Mouse (Mus musculus) urinary bladder, postnatal 36 days (tissue): Measurements from ENCODE around the gene A730071L15Rik.

Experiments
- DNase-seq, 2 experiments: peaks; one replicate each; pipeline ENCODE4 v3.0.0; 2022; ENCODE audit warnings: low spot score in 2 of 2, mixed read lengths in 1 of 2

A730071L15Rik gene

DNA sequence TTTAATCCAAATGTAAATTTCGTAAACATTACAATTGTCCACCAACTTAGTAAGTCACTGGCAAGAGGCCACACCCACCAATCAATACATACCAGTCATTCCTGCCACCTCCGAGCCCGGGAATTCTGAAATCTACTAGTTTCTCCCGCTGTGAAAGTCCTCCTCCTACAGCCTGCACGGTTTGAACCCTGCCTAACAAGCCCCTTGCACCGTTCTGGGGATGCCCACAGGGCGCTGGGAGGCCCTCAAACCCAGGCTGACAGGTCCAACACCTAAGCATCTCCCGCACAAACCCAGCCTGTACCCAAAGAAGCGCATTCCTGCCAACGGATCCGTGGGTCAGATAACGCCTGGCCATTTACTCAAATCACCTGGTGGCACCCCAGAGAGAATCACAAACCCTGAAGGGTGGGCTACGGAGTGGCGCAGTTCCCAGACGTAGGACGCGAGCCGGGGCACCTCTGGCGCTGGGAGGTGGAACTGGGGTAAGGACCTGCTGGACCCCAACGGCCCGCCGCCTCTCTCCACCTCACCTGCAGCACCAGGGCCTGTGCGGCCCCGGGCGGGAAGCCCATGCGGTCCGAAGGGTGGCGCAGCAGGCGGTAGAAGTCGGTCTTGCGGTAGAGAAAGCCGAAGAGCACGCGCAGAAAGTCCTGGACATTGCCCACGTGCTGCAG is at the start of gene A730071L15Rik:
Gene A730071L15Rik, plus strand, starts transcription at position 620 of the 677 bp plus-strand sequence.
- peak in 1 of 2 experiments; percentile 8 for DNase-seq

- no peak for DNase-seq
These were observed 47.0 kb upstream of the A730071L15Rik start for GRCm38 (mm10) chr11:6152864-6153263.

DNA sequence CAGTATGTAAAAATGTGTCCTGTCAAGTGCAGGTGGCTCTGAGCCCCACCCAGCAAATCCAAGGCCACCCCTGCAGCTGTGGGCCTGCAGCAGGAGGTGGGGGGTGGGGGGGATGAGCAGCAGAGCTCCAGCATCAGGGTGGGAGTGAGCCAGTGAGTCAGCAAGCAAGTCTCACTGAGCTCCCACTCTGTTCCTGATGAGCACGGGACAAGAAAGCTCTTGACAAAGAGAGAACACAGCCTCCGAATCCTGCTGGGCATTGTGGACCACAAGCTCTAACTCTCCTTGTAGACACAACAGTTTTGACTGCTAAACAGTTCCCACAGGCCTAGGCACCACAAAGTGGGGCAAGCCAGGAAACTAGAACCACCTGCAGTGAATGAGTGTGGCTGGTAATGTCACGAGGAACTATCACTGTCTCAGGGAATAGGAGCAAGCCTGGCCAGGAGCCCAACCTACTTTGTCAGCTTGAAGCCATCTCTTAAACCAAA is 45.6 kb upstream of the A730071L15Rik start:
- DNase-seq, result no peak

DNA sequence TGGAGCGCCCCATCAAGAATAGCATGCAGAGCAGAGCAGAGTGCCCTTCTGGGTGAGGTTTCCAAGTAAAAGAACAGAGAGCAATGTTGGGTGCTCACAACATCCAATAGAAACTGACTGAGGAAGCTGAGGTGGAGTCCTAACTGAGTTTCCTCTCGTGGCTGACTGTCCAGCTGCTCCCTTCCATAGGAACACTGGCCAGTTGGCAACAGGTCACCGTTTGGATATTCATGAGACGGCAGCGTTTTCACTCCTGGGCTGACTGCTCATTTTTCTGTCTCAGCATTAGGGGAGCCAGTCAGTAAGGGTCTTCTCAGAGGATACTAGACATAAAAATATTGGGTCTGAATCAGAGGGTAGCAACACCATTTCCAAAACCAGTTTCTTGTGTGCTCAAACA is 43.2 kb upstream of the A730071L15Rik start:
- no peak for DNase-seq

DNA sequence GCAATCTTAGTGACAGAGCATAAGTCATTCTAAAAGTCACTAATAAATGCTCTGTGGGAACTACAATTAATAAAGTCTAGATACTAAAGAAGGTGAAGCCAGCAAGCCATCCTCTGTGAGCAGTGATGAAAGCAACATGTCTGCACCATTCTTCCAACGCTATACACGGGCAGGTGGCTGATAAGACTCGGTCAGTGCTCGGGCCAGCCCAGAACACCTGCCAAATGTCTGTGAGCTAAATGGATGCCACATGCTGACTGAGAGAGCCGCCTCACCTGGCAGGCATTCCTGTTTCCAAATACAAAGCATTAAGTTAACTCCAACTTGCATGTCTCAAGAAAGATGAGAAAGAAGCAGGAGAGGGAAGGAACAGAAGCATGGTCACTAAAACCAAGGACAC is 42.7 kb upstream of the A730071L15Rik start:
- DNase-seq, result no peak

DNA sequence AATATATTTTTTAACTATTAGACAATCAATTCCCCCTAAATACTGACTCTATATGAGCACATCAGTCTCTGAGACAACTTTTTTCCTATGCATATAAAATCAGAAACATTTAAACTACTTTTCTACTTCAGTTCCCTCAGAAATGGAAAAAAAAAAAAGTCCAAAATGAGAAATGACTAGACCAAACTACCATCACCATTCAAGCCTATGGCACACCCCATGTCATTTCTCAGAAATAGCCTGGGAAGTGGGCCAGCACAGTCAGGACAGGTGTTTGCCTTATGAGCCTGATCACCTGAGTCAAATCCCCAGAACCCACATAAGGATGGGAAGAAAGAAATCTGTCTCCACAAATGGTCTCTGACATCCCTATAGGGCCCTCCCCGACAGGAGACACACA is 41.3 kb upstream of the A730071L15Rik start:
- DNase-seq, result no peak

DNA sequence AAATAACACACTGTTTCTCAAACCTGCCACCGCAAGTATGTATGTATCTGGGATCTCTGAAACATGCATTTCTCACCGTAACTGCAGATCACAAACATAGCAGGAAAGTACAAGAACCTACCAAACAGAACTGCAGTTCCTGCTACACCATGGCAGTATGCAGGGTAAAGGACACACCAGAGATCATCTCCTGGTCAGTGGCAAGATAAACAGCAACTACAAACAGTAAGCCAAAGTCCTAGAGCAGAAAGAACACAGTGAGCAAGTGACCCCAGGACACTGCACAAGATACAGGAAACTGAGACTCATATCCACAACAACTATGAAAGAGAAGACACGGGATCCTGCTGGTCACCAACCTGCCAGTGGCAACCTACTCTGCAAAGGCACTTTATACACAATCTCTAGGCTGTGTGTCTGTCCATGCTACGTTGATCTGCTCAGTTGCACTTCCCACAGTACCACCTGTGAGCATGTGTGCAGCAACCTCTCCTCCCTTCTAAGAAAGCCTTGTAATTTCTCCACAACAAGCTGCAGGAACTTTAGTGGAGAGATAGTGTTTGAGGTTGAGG is 40.0 kb upstream of the A730071L15Rik start:
- DNase-seq, result no peak

DNA sequence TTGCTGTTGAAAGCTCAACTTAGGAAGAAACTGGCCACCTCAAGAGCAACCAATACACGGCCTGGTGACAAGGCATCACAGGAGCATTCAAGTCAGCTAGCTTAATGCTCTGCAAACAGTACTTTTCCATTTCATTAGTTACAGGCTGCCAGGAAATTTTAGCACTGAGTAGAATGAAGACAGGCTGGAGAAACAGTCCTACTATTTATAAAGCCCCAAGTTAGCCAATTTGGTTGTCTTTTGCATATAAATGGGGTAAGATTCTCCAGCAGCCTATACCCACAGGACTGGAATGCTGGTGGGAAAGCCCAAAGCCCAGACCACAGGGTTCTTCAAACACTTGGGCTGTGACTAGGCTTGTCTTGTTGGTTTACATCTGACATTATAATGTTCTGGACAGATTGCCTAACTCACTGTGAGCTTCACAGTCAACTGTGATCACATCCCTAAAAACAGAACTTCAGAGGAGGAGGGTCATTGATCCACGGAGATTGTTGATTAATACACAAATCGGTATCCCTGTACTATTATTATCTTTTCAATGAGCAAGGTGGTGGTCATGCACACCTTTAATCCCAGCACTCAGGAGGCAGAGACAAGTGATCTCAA is 39.1 kb upstream of the A730071L15Rik start:
- no peak for DNase-seq

DNA sequence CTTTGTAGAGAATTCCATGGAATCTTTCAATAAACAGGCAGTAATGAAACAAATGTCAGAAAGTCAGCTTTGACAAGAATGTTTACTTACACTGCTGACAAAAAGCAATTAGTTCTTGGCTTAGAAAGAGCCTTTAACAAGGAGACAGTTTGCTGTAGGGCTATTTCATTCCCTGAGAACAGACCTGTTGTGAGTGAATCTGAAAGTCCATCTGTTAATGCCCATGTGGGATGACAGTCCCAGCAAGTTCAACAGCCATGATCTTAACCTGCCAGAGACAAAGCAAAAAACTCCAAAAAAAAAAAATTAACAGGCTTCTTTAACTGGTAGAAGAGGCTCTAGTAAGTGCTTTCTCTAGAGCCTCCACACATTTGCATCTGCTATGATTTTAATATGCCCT is 38.3 kb upstream of the A730071L15Rik start:
- DNase-seq, result no peak

DNA sequence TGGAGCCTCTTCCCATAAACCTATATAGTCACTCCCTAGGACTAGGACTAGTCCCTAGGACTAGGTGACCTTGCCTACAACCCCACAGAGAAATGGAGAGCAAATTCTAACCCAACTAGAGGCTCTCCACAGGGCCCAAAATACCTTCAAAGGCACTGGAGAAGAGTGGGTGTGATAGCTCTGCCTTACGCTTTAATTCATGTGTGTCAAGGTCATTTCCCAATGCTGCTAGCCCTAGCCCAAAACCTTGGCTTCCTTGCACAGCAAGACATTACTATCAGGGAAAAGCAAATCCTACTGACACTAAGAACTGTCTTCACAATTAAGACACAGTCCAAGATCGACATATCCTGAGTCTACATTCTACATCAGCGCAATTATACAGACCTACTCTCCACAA is 36.8 kb upstream of the A730071L15Rik start:
- DNase-seq, result no peak

DNA sequence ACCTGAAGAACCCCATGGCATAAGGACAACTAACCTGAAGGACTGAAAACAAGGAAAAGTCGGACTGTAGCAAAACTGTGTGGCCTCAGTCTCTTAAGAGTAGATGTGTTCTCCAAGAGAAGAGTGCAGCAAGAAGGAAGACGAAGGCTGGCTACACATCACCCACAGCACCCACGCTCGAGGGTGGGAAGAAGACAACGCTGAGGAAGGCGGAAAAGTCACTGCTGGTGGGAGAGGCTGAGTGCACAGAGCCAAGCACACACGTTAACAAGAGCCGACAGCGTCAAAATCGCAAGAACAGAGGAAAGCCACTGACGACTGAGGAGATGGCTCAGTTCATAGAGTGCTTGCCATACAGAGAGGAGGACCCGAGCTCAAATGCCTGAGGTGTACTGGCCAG is 36.1 kb upstream of the A730071L15Rik start:
- DNase-seq, result no peak

GRCm38 (mm10) chr11:6164781-6165180 is 35.0 kb upstream of the A730071L15Rik start:
- no peak for DNase-seq

- no peak for DNase-seq
These were observed 34.3 kb upstream of the A730071L15Rik start for GRCm38 (mm10) chr11:6165391-6166081.

DNA sequence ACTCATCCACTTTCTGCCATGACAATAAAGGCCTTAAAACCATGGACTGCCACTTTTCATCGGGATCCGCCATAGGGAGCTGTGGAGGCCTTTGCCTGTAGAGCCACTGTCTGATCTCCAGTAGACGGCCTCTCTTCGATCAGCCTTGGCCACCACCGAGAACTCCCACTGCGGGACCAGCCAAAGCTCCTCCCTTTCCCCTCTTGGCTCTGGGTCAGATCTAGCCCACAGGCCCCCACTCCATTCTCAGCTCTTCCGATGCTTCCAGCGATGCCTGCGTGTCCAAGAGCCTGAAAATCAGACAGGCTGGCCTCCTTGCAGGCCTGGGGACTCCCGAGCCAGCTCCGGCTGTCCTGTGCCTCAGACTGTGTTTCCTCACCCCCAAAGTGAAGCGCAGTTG is 33.5 kb upstream of the A730071L15Rik start:
- DNase-seq, result no peak

DNA sequence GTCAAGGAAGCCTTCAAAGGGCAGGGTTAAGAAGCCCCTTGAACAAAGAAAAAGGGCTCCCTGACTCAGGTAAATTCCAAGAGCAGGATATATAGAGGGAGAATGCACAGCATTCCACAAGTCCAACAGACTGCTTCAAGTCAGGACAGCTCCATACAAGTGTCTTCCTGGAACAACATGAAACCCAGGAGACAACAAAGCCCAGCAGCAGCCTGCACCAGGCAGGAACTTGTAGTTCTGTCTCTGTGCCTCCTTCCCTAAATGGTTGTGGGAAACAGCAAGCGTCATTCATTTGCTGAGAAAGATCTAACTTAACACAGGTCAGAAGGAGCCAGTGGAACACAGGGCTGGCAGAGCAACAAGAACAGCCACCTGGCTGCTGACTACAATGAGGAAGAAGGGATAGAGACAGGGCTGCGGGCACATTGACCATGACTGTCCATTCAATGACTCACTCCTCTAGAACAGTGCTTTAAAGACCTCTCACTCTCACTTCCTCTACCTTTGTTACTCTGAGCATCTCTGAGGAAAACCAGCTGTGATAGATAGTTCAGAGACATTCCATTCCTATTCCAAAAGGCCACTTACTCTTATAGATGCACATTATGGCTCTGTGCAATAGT is 30.7 kb upstream of the A730071L15Rik start:
- no peak for DNase-seq

- no peak for DNase-seq
These were observed 25.1 kb upstream of the A730071L15Rik start for GRCm38 (mm10) chr11:6174719-6175118.

DNA sequence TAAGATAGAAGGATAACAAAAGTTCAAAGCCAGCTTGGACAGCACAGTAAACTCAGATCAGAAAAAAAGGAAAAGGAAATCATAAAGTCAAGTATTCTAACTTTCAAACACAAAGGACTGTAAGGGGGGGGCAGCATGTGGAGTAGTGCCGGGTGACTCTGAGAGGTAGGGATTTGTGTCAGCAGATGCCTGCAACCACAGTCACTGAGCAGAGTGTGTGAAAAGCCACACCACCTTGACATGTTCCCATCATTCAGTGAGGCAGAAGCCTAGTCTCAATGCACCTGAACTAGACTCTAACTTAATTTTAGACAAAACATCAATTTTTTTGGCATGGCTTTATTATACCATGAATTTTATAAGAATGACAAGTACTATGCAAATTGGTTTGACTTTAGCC is 24.3 kb upstream of the A730071L15Rik start:
- no peak for DNase-seq

GRCm38 (mm10) chr11:6177781-6178420 is 21.9 kb upstream of the A730071L15Rik start:
- DNase-seq, result no peak

GRCm38 (mm10) chr11:6178673-6179166 is 21.1 kb upstream of the A730071L15Rik start:
- no peak for DNase-seq

DNA sequence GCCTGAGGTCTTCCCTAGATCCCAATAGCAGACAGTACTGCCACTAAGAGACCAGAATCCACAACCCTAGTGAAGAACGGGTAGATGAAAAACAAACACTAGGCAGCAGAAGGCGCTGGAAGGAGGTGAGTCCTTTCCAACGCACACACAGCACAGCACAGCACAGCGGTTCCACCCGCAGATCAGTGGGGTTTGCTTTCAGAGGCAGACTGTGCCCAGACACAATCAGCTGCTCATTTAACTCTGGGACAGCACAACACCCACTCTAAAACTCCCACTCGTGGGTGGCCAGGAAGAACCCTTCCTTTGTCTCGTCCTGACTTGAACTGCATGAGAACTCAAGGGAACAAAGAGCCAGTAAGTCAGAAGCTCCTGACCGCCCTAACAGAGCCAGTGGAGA is 20.6 kb upstream of the A730071L15Rik start:
- DNase-seq, result no peak

- DNase-seq, result no peak
These were observed 18.9 kb upstream of the A730071L15Rik start for GRCm38 (mm10) chr11:6180811-6181399.
